Mouse (Mus musculus): ENCODE results near the gene Prpf40b.

- TF ChIP-seq POLR2A (IDR thresholded peaks at IDR 0.05; ENCODE audit: insufficient read length, low read depth), result no peak
- TF ChIP-seq POLR2AphosphoS2 (IDR thresholded peaks at IDR 0.05; ENCODE audit: insufficient read length, low read depth), result no peak
- TF ChIP-seq MYOD1 (IDR thresholded peaks at IDR 0.05; ENCODE audit: control insufficient read depth in 1 of 3, insufficient read length in 2 of 3, low read depth in 2 of 3), result no peak
- TF ChIP-seq MYOG (IDR thresholded peaks at IDR 0.05; ENCODE audit: control insufficient read depth in 1 of 3, insufficient read depth in 1 of 3, insufficient read length in 2 of 3, low read depth in 2 of 3), result no peak
- no peak for TF ChIP-seq MAX (IDR thresholded peaks at IDR 0.05; ENCODE audit: low read depth)
- no peak for TF ChIP-seq CEBPB (IDR thresholded peaks at IDR 0.05; ENCODE audit: insufficient read depth, poor library complexity, severe bottlenecking)
- no peak for TF ChIP-seq TCF12 (IDR thresholded peaks at IDR 0.05; ENCODE audit: insufficient read depth, poor library complexity, severe bottlenecking)
- TF ChIP-seq USF1 (IDR thresholded peaks at IDR 0.05; ENCODE audit: low read depth), result no peak
- TF ChIP-seq SRF (IDR thresholded peaks at IDR 0.05; ENCODE audit: control insufficient read depth, insufficient read length, low read depth), result no peak
- no peak for TF ChIP-seq E2F4 (IDR thresholded peaks at IDR 0.05; ENCODE audit: insufficient read depth)
- TF ChIP-seq REST (IDR thresholded peaks at IDR 0.05; ENCODE audit: insufficient read depth, insufficient read length), result no peak
These were observed 44.8 kb downstream of the Prpf40b start for GRCm38 (mm10) chr15:99339669-99340068.
